Mouse (Mus musculus) hindbrain, embryonic 11.5 days (tissue): ENCODE data around the gene Ddx49. TPM values are rescaled to one million over a fixed set of nuclear protein-coding genes. Genes with fewer than 3 reads are reported as not detected.

ENCODE experiments used
- ATAC-seq: fragments of 200-750 bp; cut with Nextera tagmentation; 2 replicates; pipeline ENCODE4 v1.8.0; 2017; ENCODE audit warnings: mild to moderate bottlenecking, moderate TSS enrichment, moderate library complexity; ENCODE audit not compliant: low FRiP score
- DNase-seq: peaks from one replicate; pipeline ENCODE4 v3.0.0-alpha.2; 2015; ENCODE audit warnings: low spot score
- H3K27ac ChIP-seq: fragments of 300-500 bp; sonication (generic); 2 replicates; pipeline ENCODE4 v1.5.1; 2014; ENCODE audit warnings: mild to moderate bottlenecking, low read depth, low read length
- H3K27me3 ChIP-seq: fragments of 300-500 bp; sonication (generic); 2 replicates; pipeline ENCODE4 v1.6.1; 2014; ENCODE audit warnings: mild to moderate bottlenecking, low read length, moderate library complexity, mixed read lengths; ENCODE audit not compliant: control insufficient read depth, insufficient read depth
- H3K36me3 ChIP-seq: fragments of 300-500 bp; sonication (generic); 2 replicates; pipeline ENCODE4 v1.6.1; 2014; ENCODE audit warnings: mild to moderate bottlenecking, low read length, moderate library complexity, mixed read lengths; ENCODE audit not compliant: control insufficient read depth, insufficient read depth
- H3K4me1 ChIP-seq: fragments of 300-500 bp; sonication (generic); replicated peaks from 2 replicates; pipeline ENCODE4 v1.6.1; 2014; ENCODE audit warnings: low read length, mixed read lengths; ENCODE audit not compliant: control insufficient read depth, insufficient read depth
- H3K4me2 ChIP-seq: fragments of 300-500 bp; sonication (generic); replicated peaks from 2 replicates; pipeline ENCODE4 v1.6.1; 2014; ENCODE audit warnings: mild to moderate bottlenecking, low read depth, low read length
- H3K4me3 ChIP-seq: fragments of 300-500 bp; sonication (generic); 2 replicates; pipeline ENCODE4 v1.5.1; 2014; ENCODE audit warnings: low read depth, low read length
- H3K9ac ChIP-seq: fragments of 300-500 bp; sonication (generic); 2 replicates; pipeline ENCODE4 v1.6.1; 2014; ENCODE audit warnings: low read depth, low read length
- H3K9me3 ChIP-seq: fragments of 300-500 bp; sonication (generic); 2 replicates; pipeline ENCODE4 v1.6.1; 2016; ENCODE audit warnings: low read length; ENCODE audit not compliant: control insufficient read depth
- WGBS: fragments of 180-500 bp; shearing (Covaris S2); extraction: QIAGEN DNeasy Blood & Tissue Kit; methylation state at CpG from one replicate; pipeline ENCODE4 v1.1.7; 2014; 5-methylcytosine and 5-hydroxymethylcytosine counted together
- polyA plus RNA-seq: library from polyadenylated mRNA; unstranded; fragments of >200 nt; fragmentation: Nextera tagmentation; extraction: Ambion mirVana; gene quantifications from 2 replicates; pipeline ENCODE4 v1.2.1, GENCODE M21; 2014

Gene Ddx49
- polyA plus RNA-seq: 43.3 and 50.1 TPM in 2 replicates

- H3K27ac ChIP-seq: no peak within 1 kb of the TSS
Observed at GRCm38 (mm10) chr8:70302358-70302890, at the start of gene Ddx49, which contains the start of gene Cope. Ddx49 (minus strand) TSS chr8:70302489. Cope (plus strand) TSS chr8:70302518.

GRCm38 (mm10) chr8:70352000-70352384 lies 49.7 kb upstream of the Ddx49 start:
- peaks cover 19% of the 10 kb centered on the region for H3K4me1 ChIP-seq
- peak overlapping the region; percentile 65 for H3K4me2 ChIP-seq
- DNase-seq: no peak
- H3K27me3 ChIP-seq: no peaks in the 10 kb centered on the region
- H3K4me3 ChIP-seq: peak overlapping the region; percentile 96
- no peak for ATAC-seq
- no peak overlapping the region for H3K27ac ChIP-seq
- no peaks in the 10 kb centered on the region for H3K36me3 ChIP-seq
- WGBS: 27% methylated on average over 3 of the region's 3 CpGs
- peak overlapping the region; percentile 93 for H3K9ac ChIP-seq
- no peaks in the 10 kb centered on the region for H3K9me3 ChIP-seq

More at GRCm38 (mm10) chr8:70302358-70302890, at the start of gene Ddx49, which contains the start of gene Cope:
- ATAC-seq: peak; percentile 93
- peak within 1 kb of the TSS; percentile 57 for H3K9ac ChIP-seq
- H3K4me1 ChIP-seq: peaks cover 6% of the 10 kb centered on the region; the same call in 1 of the 2 replicates
- no peaks in the 10 kb centered on the region for H3K27me3 ChIP-seq
- peak; percentile 97 for DNase-seq
- peaks cover 4% of the 10 kb centered on the region; the same call in 1 of the 2 replicates for H3K36me3 ChIP-seq
- no peaks in the 10 kb centered on the region for H3K9me3 ChIP-seq
- peak within 1 kb of the TSS; percentile 81 for H3K4me2 ChIP-seq
- H3K4me3 ChIP-seq: peak within 1 kb of the TSS; percentile 63
- WGBS: under 1% methylated on average over 40 of the region's 40 CpGs

- no peak for DNase-seq
- Histone ChIP-seq H3K4me2 (peak overlapping the region; percentile 65), H3K27ac (no peak overlapping the region), H3K9ac (peak overlapping the region; percentile 93; the same call in 1 of the 2 replicates), H3K27me3 (no peaks in the 10 kb centered on the region), H3K9me3 (no peaks in the 10 kb centered on the region), H3K36me3 (no peaks in the 10 kb centered on the region), H3K4me3 (peak overlapping the region; percentile 96), H3K4me1 (peaks cover 19% of the 10 kb centered on the region)
- ATAC-seq: no peak
- 60% methylated on average over 15 of the region's 15 CpGs for WGBS
Observed at GRCm38 (mm10) chr8:70351035-70351999, 49.0 kb upstream of the Ddx49 start.

- Histone ChIP-seq H3K4me1 (peaks cover 15% of the 10 kb centered on the region), H3K27ac (no peak overlapping the region), H3K36me3 (peaks cover 3% of the 10 kb centered on the region; the same call in 1 of the 2 replicates), H3K27me3 (no peaks in the 10 kb centered on the region), H3K9me3 (no peaks in the 10 kb centered on the region), H3K4me3 (no peak overlapping the region), H3K4me2 (no peak overlapping the region), H3K9ac (no peak overlapping the region)
- DNase-seq (no peak), ATAC-seq (no peak)
- WGBS: 76% methylated on average over 1 of the region's 1 CpGs
Observed at GRCm38 (mm10) chr8:70347860-70348420, 45.7 kb upstream of the Ddx49 start.

- 88% methylated on average over 4 of the region's 4 CpGs for WGBS
- Histone ChIP-seq H3K4me1 (peaks cover 15% of the 10 kb centered on the region), H3K4me3 (no peak overlapping the region), H3K9ac (no peak overlapping the region), H3K4me2 (no peak overlapping the region), H3K9me3 (no peaks in the 10 kb centered on the region), H3K36me3 (peaks cover 5% of the 10 kb centered on the region; the same call in 1 of the 2 replicates), H3K27me3 (no peaks in the 10 kb centered on the region), H3K27ac (no peak overlapping the region)
- ATAC-seq (no peak), DNase-seq (no peak)
Observed at GRCm38 (mm10) chr8:70347443-70347842, 45.2 kb upstream of the Ddx49 start.

GRCm38 (mm10) chr8:70344279-70344678 lies 42.0 kb upstream of the Ddx49 start:
- H3K4me3 ChIP-seq: no peak overlapping the region
- H3K27me3 ChIP-seq: no peaks in the 10 kb centered on the region
- no peaks in the 10 kb centered on the region for H3K4me1 ChIP-seq
- DNase-seq (no peak), ATAC-seq (no peak)
- peaks cover 16% of the 10 kb centered on the region; the same call in 1 of the 2 replicates for H3K36me3 ChIP-seq
- no peak overlapping the region for H3K4me2 ChIP-seq
- H3K27ac ChIP-seq: no peak overlapping the region
- no peaks in the 10 kb centered on the region for H3K9me3 ChIP-seq
- no peak overlapping the region for H3K9ac ChIP-seq
- WGBS: 88% methylated on average over 2 of the region's 2 CpGs

- DNase-seq (peak; percentile 63), ATAC-seq (no peak)
- H3K4me3 ChIP-seq: no peak overlapping the region
- no peaks in the 10 kb centered on the region for H3K9me3 ChIP-seq
- H3K4me2 ChIP-seq: no peak overlapping the region
- H3K4me1 ChIP-seq: no peaks in the 10 kb centered on the region
- no peak overlapping the region for H3K27ac ChIP-seq
- no peaks in the 10 kb centered on the region for H3K27me3 ChIP-seq
- WGBS: 65% methylated on average over 6 of the region's 6 CpGs
- peaks cover 16% of the 10 kb centered on the region; the same call in 1 of the 2 replicates for H3K36me3 ChIP-seq
- H3K9ac ChIP-seq: no peak overlapping the region
Observed at GRCm38 (mm10) chr8:70343696-70344095, 41.4 kb upstream of the Ddx49 start.

- no peak for DNase-seq
- Histone ChIP-seq H3K4me2 (no peak overlapping the region), H3K9ac (no peak overlapping the region), H3K36me3 (peaks cover 20% of the 10 kb centered on the region), H3K27me3 (no peaks in the 10 kb centered on the region), H3K27ac (no peak overlapping the region), H3K4me1 (no peaks in the 10 kb centered on the region), H3K4me3 (no peak overlapping the region), H3K9me3 (no peaks in the 10 kb centered on the region)
- ATAC-seq: no peak
- 78% methylated on average over 7 of the region's 7 CpGs for WGBS
Observed at GRCm38 (mm10) chr8:70343076-70343475, 40.8 kb upstream of the Ddx49 start.
